Mouse (Mus musculus): ENCODE data around the gene Stard9. TPM values are rescaled to one million over a fixed set of nuclear protein-coding genes. Genes with fewer than 3 reads are reported as not detected.

Stard9 gene
- polyA plus RNA-seq, 1 experiment from 2014 or later: 2.6 TPM

GRCm38 (mm10) chr2:120707041-120707440, 78.1 kb downstream of the Stard9 start:
- no peak overlapping the region for H3K9ac ChIP-seq (ENCODE audit: low read length)
- DNase-seq (ENCODE audit: low spot score): no peak

GRCm38 (mm10) chr2:120710154-120710553, 81.2 kb downstream of the Stard9 start:
- WGBS: 93% methylated on average over 3 of the region's 3 CpGs
- Histone ChIP-seq H3K36me3 (ENCODE audit: control insufficient read depth, insufficient read depth, low read length) (peaks cover 28% of the 10 kb centered on the region), H3K4me1 (ENCODE audit: control insufficient read depth, insufficient read depth, low read length) (no peaks in the 10 kb centered on the region), H3K9me3 (replicated peaks; ENCODE audit: control insufficient read depth, low read length) (no peaks in the 10 kb centered on the region), H3K4me2 (ENCODE audit: low read length) (no peak overlapping the region), H3K4me3 (ENCODE audit: low read depth, low read length) (no peak overlapping the region), H3K9ac (ENCODE audit: low read length) (no peak overlapping the region), H3K27me3 (replicated peaks; ENCODE audit: control insufficient read depth, insufficient read depth, low read length) (no peaks in the 10 kb centered on the region), H3K27ac (ENCODE audit: low read depth, low read length) (no peak overlapping the region)
- ATAC-seq (no peak), DNase-seq (ENCODE audit: low spot score) (no peak)

More at GRCm38 (mm10) chr2:120707041-120707440, 78.1 kb downstream of the Stard9 start:
- H3K4me2 ChIP-seq (ENCODE audit: low read length): no peak overlapping the region
- no peaks in the 10 kb centered on the region for H3K27me3 ChIP-seq (replicated peaks; ENCODE audit: control insufficient read depth, insufficient read depth, low read length)
- ATAC-seq: no peak
- no peaks in the 10 kb centered on the region for H3K36me3 ChIP-seq (ENCODE audit: control insufficient read depth, insufficient read depth, low read length)
- no peaks in the 10 kb centered on the region for H3K4me1 ChIP-seq (ENCODE audit: control insufficient read depth, insufficient read depth, low read length)
- no peak overlapping the region for H3K27ac ChIP-seq (ENCODE audit: low read depth, low read length)
- no peak overlapping the region for H3K4me3 ChIP-seq (ENCODE audit: low read depth, low read length)
- H3K9me3 ChIP-seq (replicated peaks; ENCODE audit: control insufficient read depth, low read length): no peaks in the 10 kb centered on the region

GRCm38 (mm10) chr2:120710948-120711347, 82.0 kb downstream of the Stard9 start:
- ATAC-seq (no peak), DNase-seq (ENCODE audit: low spot score) (no peak)
- Histone ChIP-seq H3K27me3 (replicated peaks; ENCODE audit: control insufficient read depth, insufficient read depth, low read length) (no peaks in the 10 kb centered on the region), H3K9ac (ENCODE audit: low read length) (no peak overlapping the region), H3K36me3 (ENCODE audit: control insufficient read depth, insufficient read depth, low read length) (peaks cover 30% of the 10 kb centered on the region), H3K4me3 (ENCODE audit: low read depth, low read length) (no peak overlapping the region), H3K4me2 (ENCODE audit: low read length) (no peak overlapping the region), H3K9me3 (replicated peaks; ENCODE audit: control insufficient read depth, low read length) (no peaks in the 10 kb centered on the region), H3K4me1 (ENCODE audit: control insufficient read depth, insufficient read depth, low read length) (no peaks in the 10 kb centered on the region), H3K27ac (ENCODE audit: low read depth, low read length) (no peak overlapping the region)
- 95% methylated on average over 3 of the region's 3 CpGs for WGBS

- Histone ChIP-seq H3K36me3 (ENCODE audit: control insufficient read depth, insufficient read depth, low read length) (peaks cover 50% of the 10 kb centered on the region), H3K4me1 (ENCODE audit: control insufficient read depth, insufficient read depth, low read length) (no peaks in the 10 kb centered on the region), H3K27me3 (replicated peaks; ENCODE audit: control insufficient read depth, insufficient read depth, low read length) (no peaks in the 10 kb centered on the region), H3K27ac (ENCODE audit: low read depth, low read length) (no peak overlapping the region), H3K4me2 (ENCODE audit: low read length) (no peak overlapping the region), H3K9me3 (replicated peaks; ENCODE audit: control insufficient read depth, low read length) (no peaks in the 10 kb centered on the region), H3K4me3 (ENCODE audit: low read depth, low read length) (no peak overlapping the region), H3K9ac (ENCODE audit: low read length) (no peak overlapping the region)
- no peak for ATAC-seq
- DNase-seq (ENCODE audit: low spot score): no peak
- WGBS: 96% methylated on average over 3 of the region's 3 CpGs
These were observed 84.5 kb downstream of the Stard9 start for GRCm38 (mm10) chr2:120713441-120713840.

- H3K9me3 ChIP-seq (replicated peaks; ENCODE audit: control insufficient read depth, low read length): no peaks in the 10 kb centered on the region
- H3K36me3 ChIP-seq (ENCODE audit: control insufficient read depth, insufficient read depth, low read length): peaks cover 86% of the 10 kb centered on the region
- no peak overlapping the region for H3K9ac ChIP-seq (ENCODE audit: low read length)
- DNase-seq (ENCODE audit: low spot score): no peak
- H3K4me1 ChIP-seq (ENCODE audit: control insufficient read depth, insufficient read depth, low read length): no peaks in the 10 kb centered on the region
- no peak overlapping the region for H3K27ac ChIP-seq (ENCODE audit: low read depth, low read length)
- 97% methylated on average over 8 of the region's 8 CpGs for WGBS
- ATAC-seq: no peak
- H3K4me2 ChIP-seq (ENCODE audit: low read length): no peak overlapping the region
- no peaks in the 10 kb centered on the region for H3K27me3 ChIP-seq (replicated peaks; ENCODE audit: control insufficient read depth, insufficient read depth, low read length)
- no peak overlapping the region for H3K4me3 ChIP-seq (ENCODE audit: low read depth, low read length)
These were observed 89.6 kb downstream of the Stard9 start for GRCm38 (mm10) chr2:120718496-120718895.

- Histone ChIP-seq H3K9ac (ENCODE audit: low read length) (no peak overlapping the region), H3K27me3 (replicated peaks; ENCODE audit: control insufficient read depth, insufficient read depth, low read length) (no peaks in the 10 kb centered on the region), H3K27ac (ENCODE audit: low read depth, low read length) (no peak overlapping the region), H3K36me3 (ENCODE audit: control insufficient read depth, insufficient read depth, low read length) (peaks cover 91% of the 10 kb centered on the region), H3K9me3 (replicated peaks; ENCODE audit: control insufficient read depth, low read length) (no peaks in the 10 kb centered on the region), H3K4me1 (ENCODE audit: control insufficient read depth, insufficient read depth, low read length) (no peaks in the 10 kb centered on the region), H3K4me2 (ENCODE audit: low read length) (no peak overlapping the region), H3K4me3 (ENCODE audit: low read depth, low read length) (no peak overlapping the region)
- ATAC-seq (no peak), DNase-seq (ENCODE audit: low spot score) (no peak)
- 94% methylated on average over 6 of the region's 6 CpGs for WGBS
These were observed 91.9 kb downstream of the Stard9 start for GRCm38 (mm10) chr2:120720821-120721220.

- ATAC-seq: no peak
- DNase-seq (ENCODE audit: low spot score): no peak
- Histone ChIP-seq H3K27ac (ENCODE audit: low read depth, low read length) (no peak overlapping the region), H3K9me3 (replicated peaks; ENCODE audit: control insufficient read depth, low read length) (no peaks in the 10 kb centered on the region), H3K9ac (ENCODE audit: low read length) (no peak overlapping the region), H3K36me3 (ENCODE audit: control insufficient read depth, insufficient read depth, low read length) (peaks cover 97% of the 10 kb centered on the region), H3K4me1 (ENCODE audit: control insufficient read depth, insufficient read depth, low read length) (no peaks in the 10 kb centered on the region), H3K27me3 (replicated peaks; ENCODE audit: control insufficient read depth, insufficient read depth, low read length) (no peaks in the 10 kb centered on the region), H3K4me2 (ENCODE audit: low read length) (no peak overlapping the region), H3K4me3 (ENCODE audit: low read depth, low read length) (no peak overlapping the region)
- WGBS: 94% methylated on average over 2 of the region's 2 CpGs
These were observed 93.0 kb downstream of the Stard9 start for GRCm38 (mm10) chr2:120721911-120722310.

- Histone ChIP-seq H3K9me3 (replicated peaks; ENCODE audit: control insufficient read depth, low read length) (no peaks in the 10 kb centered on the region), H3K4me3 (ENCODE audit: low read depth, low read length) (no peak overlapping the region), H3K36me3 (ENCODE audit: control insufficient read depth, insufficient read depth, low read length) (peaks cover 97% of the 10 kb centered on the region), H3K9ac (ENCODE audit: low read length) (no peak overlapping the region), H3K27ac (ENCODE audit: low read depth, low read length) (no peak overlapping the region), H3K4me2 (ENCODE audit: low read length) (no peak overlapping the region), H3K4me1 (ENCODE audit: control insufficient read depth, insufficient read depth, low read length) (no peaks in the 10 kb centered on the region), H3K27me3 (replicated peaks; ENCODE audit: control insufficient read depth, insufficient read depth, low read length) (no peaks in the 10 kb centered on the region)
- ATAC-seq: no peak
- DNase-seq (ENCODE audit: low spot score): no peak
- WGBS: 60% methylated on average over 8 of the region's 8 CpGs
These were observed 93.6 kb downstream of the Stard9 start for GRCm38 (mm10) chr2:120722491-120722890.

GRCm38 (mm10) chr2:120723621-120724020, 94.7 kb downstream of the Stard9 start:
- Histone ChIP-seq H3K9ac (ENCODE audit: low read length) (no peak overlapping the region), H3K27me3 (replicated peaks; ENCODE audit: control insufficient read depth, insufficient read depth, low read length) (no peaks in the 10 kb centered on the region)

More at GRCm38 (mm10) chr2:120723621-120724020, 94.7 kb downstream of the Stard9 start:
- Histone ChIP-seq H3K4me1 (ENCODE audit: control insufficient read depth, insufficient read depth, low read length) (peaks cover under 1% of the 10 kb centered on the region; the same call in 1 of the 2 replicates), H3K27ac (ENCODE audit: low read depth, low read length) (no peak overlapping the region), H3K36me3 (ENCODE audit: control insufficient read depth, insufficient read depth, low read length) (peaks cover 97% of the 10 kb centered on the region), H3K4me2 (ENCODE audit: low read length) (no peak overlapping the region), H3K4me3 (ENCODE audit: low read depth, low read length) (no peak overlapping the region), H3K9me3 (replicated peaks; ENCODE audit: control insufficient read depth, low read length) (no peaks in the 10 kb centered on the region)
- ATAC-seq (no peak), DNase-seq (ENCODE audit: low spot score) (no peak)
- WGBS: 79% methylated on average over 4 of the region's 4 CpGs
